Comparison of ENCODE assay signal across 8 mouse cellular contexts in the genomic region with DNA sequence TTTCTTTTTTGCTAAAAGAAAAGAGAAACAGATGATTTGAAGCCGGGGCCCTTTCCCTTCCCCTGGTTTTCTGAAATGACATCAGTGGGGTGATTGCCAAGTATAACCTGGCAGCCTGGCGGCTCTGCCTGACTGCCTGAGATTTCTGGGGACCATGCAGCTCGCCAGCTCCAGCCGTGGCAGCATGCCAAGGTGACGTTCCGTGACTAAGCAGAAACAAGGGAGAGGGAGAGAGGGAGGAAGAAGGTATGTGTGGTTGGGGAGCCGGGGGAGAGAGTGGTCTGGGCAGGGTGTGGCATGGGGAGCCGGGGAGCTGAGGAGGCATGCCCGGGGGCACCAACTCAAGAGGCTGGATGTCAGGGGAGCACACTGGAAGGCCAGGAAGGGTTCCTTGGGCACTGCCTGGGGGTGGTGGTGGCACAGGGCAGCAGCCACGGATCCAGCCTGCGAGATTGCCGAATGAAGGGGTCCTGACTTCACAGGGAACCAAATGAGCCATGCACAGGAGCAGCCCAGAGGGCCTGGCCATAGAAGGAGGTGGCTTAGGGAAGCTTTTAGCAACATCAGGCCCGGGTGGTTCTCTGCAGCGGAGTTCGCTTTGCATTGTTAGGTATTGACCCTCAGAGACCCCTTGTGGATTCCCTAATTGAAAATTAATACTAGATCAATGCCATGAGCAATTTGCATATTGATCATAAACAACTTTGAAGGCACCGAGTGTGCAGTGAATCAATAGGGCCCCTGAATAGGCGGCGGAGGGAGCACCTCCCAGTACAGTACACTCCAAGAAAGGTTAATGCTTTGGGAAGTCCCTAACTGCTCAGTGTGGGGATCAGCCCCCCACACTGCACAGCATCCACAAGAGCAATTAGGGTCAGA.
DNase-seq lines count a peak whose midpoint lies in the region; ATAC-seq lines count a peak whose summit lies in the region.

No protein-coding gene starts in this region.

- peak; percentile 32 for ATAC-seq in frontal cortex, adult (ENCODE audit: low TSS enrichment)

- peak; percentile 90 for DNase-seq in 3134 (ENCODE audit: extremely low read depth, insufficient read length, low spot score)
- DNase-seq in adrenal gland, postnatal 25 days, result peak; percentile 98
- DNase-seq in heart, postnatal 25 days (ENCODE audit: low spot score), result peak; percentile 69
- DNase-seq in layer of hippocampus, adult 18-20 months (ENCODE audit: low spot score in 2 of 2), result peak; percentile 54 to 60
- DNase-seq in lung, postnatal 10 days, result peak; percentile 88
- peak; percentile 81 to 86 for DNase-seq in right cerebral cortex, postnatal 10 days (ENCODE audit: low spot score in 2 of 2)
- no peak for DNase-seq in c-Kit-positive CD71-positive TER-119-positive erythroid progenitor cells, embryonic 14.5 days (ENCODE audit: low spot score)

- intact Hi-C loops in heart, postnatal 25 days (cut with DNase I), result no loop called here
